Mouse (Mus musculus) ES-CJ7 (cell line): Measurements from ENCODE around the gene Acp6.

ENCODE experiments used
- DNase-seq: peaks from one replicate; pipeline ENCODE4 v3.0.0; 2011; ENCODE audit warnings: low read depth, low spot score

Acp6 gene

DNA sequence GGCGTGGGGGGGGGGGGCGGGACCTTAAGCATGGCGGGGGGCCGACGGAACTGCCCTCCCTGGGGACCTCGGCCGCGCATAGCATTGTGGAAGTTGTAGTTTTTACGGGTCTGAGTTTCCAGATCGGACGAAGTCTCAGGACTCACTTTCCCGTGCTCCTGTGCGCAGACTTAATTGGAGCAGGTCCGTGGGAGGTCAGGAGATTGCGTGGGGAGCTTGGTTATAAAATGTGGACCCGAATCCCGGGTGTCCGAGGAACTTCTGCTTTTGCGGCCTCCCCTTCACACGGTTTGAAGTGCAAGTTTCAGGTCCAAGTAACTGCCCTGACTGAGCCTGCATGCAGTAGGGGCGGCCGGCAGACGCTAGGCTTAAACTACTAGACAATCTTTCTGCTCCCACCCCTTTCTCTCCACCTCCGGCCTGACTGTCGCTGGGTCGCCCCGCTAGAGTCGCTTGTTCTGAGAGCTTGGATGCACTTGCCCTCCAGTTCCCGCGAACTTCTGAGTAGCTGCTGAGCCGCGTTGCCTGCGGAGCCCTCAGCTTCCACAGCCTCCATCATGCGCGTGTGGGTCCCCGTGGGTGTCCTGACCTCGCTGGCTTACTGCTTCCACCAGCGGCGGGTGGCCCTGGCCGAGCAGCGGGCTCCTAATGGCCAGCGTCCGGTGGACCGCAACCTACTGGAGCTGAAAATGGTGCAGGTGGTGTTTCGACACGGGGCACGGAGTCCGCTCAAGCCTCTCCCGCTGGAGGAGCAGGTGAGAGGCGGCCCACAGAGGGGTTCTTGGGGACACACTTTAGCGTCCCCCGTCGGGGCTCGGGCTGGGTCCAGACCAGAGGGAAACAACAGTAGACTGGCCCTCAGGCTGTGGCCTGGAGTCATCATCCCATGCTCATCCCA, at the start of gene Acp6:
Acp6 (plus strand) TSS at position 167 of the 898 bp plus-strand sequence.
- DNase-seq: peak; percentile 97

- no peak for DNase-seq
Measured at GRCm38 (mm10) chr3:97117511-97117910, 41.1 kb upstream of the Acp6 start.

DNA sequence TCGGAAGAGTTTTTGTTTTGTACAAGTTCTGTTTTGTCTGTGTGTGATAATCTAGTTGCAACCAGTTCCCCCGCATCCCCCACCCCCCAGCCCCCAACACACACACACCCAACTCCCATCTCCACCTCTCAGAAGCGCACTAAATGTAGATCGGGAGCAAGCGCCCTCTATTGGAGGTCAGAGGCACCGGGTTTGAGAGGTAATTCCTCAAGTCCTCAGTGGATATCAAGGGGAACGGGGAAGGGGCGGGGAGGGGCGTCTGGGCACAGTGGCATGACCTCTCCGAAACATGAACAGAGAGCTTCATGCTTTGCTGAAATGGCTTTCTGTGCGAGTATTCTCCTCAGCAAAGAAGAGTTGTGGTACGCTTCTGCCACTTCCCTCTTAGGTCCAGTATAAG, 40.3 kb upstream of the Acp6 start:
- peak; percentile 89 for DNase-seq

DNA sequence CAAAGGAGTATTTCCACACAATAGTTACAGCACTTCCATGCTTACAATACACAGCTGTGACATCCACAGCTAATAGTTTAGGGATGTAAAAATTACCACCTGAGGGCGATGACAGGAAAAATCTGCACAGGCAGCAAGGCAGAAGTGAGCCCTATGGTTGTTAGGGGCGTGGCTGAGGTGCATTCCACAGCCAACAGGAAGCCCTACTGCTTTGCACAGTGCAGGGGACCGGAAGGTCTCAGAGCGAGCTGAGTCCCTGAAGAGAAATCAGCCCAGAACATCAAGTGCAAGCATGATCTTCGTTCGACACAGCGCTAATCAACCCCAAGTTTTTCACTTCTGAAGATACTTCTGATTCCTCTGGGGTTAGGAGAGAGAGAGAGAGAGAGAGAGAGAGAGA, 34.4 kb upstream of the Acp6 start:
- peak; percentile 76 for DNase-seq

GRCm38 (mm10) chr3:97129410-97129809, 29.2 kb upstream of the Acp6 start:
- peak; percentile 92 for DNase-seq

DNA sequence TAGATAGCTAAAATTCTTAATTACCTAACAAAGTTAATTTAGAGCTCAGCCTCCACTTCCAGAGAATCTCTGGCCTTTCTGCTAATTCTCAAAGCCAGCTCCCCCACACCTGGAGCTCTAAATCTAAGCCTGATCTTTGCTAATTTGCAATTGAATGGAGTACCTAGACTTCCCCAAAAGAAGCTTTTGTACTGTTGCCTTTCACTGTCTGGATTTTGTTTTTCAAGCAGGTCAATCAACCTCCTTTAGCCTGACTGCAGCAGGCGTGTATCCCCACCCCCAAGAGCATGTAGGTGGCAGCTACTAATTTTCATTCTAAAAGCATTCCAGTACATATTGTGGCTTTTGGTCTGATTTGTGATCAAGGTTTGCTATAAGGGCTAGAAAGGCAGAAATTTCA, 20.9 kb upstream of the Acp6 start:
- peak; percentile 48 for DNase-seq

GRCm38 (mm10) chr3:97151092-97151491, 7.5 kb upstream of the Acp6 start:
- no peak for DNase-seq

- DNase-seq: no peak
Measured at GRCm38 (mm10) chr3:97156431-97156830, 2.1 kb upstream of the Acp6 start.

DNA sequence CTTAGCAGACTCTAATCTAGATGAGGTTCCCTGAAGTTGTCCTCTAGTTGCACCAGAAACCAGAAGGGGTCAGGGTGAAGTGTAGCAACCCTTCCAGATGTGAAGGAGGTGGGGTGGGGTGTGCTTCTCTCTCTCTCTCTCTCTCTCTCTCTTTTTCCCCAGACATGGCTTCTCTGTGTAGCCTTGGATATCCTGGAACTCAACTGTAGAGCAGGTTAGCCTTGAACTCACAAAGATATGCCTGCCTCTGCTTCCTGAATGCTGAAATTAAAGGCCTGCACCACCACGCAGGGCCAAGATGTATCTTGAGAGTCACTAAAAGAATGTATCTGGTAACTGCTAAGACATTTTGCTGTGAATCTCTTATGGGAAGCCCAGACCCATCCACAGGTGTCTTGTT, 1.3 kb upstream of the Acp6 start:
- no peak for DNase-seq

DNA sequence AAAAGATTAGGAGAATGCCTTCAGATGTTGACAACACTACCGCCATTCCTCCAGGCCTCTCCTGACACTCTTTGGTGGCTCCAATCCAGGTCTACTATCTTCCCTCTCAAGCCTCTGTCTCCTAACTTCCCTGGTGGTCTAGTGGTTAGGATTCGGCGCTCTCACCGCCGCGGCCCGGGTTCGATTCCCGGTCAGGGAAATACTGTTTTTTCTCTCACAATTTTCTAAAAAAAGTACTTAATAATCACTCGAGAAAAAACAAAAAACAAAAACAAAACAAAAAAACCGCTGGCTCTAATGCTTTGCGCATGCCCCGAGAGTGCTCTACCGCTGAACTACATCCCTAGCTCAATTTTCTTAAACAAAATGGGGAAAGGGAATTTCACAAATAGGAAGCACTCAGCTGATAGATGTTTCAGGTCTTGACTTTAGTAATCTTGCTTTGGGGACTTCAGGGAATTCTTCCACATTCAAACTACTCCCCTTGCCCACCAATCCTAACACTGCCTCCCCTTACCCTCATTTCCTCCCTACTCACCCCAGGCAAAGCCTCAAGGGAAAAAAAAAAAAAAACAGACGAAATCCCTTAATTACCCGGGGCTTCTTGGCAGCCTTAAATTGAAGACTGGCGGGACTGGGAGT, 498 bp upstream of the Acp6 start:
- DNase-seq: peak; percentile 70

DNA sequence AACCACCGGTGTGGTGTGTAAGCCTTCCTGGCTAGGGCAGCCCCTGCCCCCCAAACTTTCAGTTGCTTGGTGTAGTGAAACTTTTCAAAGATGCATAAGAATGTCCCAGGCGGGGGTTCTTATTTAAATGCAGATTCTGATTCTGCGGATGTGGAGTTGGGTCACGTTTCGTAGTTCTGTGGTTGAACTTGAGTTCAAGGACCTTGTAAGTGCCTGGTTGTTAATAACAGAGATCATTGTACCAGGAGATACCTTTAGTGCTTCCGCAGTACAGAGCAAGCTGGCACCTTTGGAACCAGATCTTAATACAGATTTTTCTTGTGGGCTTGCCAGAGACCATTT, 903 bp downstream of the Acp6 start:
- DNase-seq: peak; percentile 97

DNA sequence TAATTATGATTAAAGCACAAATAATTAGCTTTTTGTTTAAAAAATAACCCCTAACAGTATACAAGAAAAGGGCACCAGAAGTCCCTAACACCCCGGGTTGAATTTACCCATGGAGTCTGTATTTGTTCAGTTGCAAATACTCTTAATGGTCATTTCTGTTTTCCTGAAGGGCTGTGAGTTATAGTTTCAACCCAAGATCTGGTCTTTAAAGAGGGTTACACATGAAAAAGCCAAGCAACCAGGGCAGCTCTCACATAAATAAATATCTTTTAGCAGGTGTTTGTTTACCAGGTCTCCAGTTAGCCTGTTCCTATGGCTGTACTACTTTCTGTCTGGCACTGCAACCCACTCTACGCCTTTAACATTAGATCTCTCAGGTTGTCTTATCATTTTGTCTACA, 1.4 kb downstream of the Acp6 start:
- no peak for DNase-seq

DNA sequence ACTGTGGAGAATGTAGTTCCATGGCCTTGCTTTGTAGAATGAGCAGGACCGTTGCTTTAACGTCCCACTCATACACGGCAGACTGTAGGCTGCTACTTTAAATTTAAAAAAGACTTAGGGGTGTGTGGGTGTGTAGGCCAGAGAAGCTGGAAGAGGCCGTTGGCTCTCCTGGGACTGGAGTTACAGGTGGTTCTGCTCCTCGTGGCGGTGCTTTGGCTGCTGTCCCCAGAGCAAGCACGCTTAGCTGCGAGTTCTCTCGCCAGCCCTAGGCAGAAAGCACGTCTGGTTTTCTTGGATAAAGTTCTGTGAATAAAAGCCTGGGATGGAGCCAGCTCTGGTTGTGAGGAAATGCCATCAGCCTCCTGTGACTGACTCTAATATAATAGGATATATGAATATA, 2.3 kb downstream of the Acp6 start:
- no peak for DNase-seq

- peak; percentile 69 for DNase-seq
Measured at GRCm38 (mm10) chr3:97161773-97162172, 3.2 kb downstream of the Acp6 start.

GRCm38 (mm10) chr3:97164477-97164876, 5.9 kb downstream of the Acp6 start:
- DNase-seq: no peak

DNA sequence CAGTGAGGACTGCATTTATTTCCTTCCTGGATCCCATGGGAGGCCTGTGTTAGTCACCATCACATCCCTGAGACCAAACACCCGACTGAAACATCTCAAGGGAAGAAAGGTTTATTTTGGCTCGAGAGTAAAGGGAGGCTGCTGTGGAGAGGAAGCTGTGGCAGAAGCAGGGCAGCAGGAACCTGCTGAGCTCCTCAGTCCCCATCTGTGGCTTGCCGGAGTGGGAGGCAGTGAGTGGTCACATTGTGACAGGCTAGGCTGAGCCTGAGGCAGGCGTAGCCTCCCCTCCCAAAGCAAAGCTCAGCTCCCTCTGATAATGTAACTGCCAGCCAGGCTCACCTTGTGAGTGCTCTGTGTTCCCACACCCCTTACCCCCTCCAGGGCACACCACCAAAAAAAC, 8.5 kb downstream of the Acp6 start:
- no peak for DNase-seq

GRCm38 (mm10) chr3:97171531-97171930, 13.0 kb downstream of the Acp6 start:
- DNase-seq: no peak

DNA sequence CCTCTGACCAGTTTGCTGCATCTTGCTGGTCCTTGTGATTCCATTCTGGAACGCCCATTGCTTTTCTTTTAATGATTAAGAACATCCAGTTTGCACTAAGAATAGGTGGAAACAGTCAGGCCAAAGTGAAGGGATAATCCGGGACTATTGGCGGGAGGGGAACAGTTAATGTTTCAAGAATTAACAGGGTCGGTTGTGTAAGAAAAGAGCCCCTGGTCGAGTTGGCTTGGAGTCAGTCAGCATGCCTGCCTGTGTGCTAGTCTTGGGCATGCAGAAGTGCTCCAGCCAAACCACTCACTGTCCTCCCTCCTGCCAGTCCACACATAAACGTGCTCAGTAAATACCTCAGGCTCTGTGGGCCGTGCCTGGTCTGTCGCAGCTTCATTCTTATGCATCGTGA, 13.7 kb downstream of the Acp6 start:
- DNase-seq: no peak

- DNase-seq: no peak
Measured at GRCm38 (mm10) chr3:97172632-97173031, 14.1 kb downstream of the Acp6 start.

DNA sequence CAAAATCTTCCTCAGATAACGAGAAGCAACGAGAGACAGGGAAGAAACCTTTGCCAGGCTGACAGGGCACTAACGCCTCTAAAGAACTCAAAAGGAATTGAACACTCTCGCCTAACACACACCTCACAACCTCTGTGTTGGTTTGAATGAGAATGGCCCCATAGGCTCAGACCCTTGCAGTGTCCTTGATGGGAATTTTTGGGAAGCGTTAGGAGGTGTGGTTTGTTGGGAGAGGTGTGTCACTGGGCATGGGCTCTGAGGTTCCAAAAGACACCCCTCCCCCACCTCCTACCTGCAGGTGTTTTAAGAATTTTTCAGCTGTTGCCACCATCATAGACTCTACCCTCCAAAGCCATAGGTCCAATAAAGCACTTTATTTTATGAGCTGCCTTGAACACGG, 20.3 kb downstream of the Acp6 start:
- peak; percentile 66 for DNase-seq

GRCm38 (mm10) chr3:97180527-97180926, 21.9 kb downstream of the Acp6 start:
- DNase-seq: no peak

DNA sequence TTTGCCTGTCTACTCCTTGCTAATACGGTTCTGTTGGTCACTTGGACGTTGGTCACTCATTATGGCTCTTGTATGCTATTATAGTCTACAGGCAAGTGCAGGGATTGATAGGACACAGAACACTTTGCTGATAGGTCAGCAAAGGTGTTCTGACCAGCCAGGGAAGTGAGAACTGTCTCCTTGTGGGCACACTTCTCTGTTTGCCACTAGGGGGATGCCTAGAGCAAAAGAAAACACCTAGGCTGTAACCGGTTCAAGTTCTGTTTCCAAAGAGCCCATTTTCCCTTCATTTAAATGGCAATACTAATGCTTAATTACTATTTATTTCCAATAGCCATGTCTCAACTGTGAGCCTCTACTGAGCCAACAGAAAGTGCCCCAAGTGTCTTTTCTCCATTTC, 25.2 kb downstream of the Acp6 start:
- DNase-seq: peak; percentile 51
